Comparison of ENCODE assay signal across 8 mouse cellular contexts in the genomic region with DNA sequence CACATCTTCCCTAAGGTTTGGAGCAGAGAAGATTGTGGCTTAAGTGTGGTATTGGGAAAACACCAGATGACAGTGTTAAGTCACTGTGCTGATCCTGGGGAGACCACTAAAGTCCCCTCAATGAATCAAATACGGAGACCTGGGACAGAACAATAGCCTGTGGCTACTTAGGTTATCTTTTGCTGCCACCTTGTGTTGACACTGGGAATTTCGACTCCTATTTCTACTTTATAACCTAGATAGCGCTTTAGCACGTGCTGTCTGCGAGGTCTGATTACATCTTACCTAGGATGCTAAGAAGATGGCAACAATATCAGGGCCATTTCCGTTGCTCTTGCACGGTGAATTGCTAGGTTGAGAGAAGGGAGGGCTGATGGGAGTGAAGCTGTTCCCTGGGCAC. TPM values are rescaled to one million over a fixed set of nuclear protein-coding genes. Genes with fewer than 3 reads are reported as not detected.
A peak's percentile ranks its signal among the peaks of the same experiment; 100 is the strongest.
DNase-seq lines count a peak whose midpoint lies in the region; ATAC-seq lines count a peak whose summit lies in the region.

No protein-coding gene starts in this region.

- WGBS in heart, embryonic 10.5 days: 0% methylated on average over 7 of the region's 7 CpGs
- WGBS in intestine, embryonic 14.5 days: 0% methylated on average over 7 of the region's 7 CpGs

- DNase-seq in heart, adult 18-20 months: peak; percentile 71 to 88
- no peak for DNase-seq in heart, embryonic 10.5 days (ENCODE audit: low spot score)
- DNase-seq in cerebellum, adult 8-10 months: peak; percentile 81
- DNase-seq in forelimb bud, embryonic 11.5 days (ENCODE audit: low read depth, low spot score): peak; percentile 85
- DNase-seq in intestine, embryonic 14.5 days (ENCODE audit: low spot score): peak; percentile 89
- DNase-seq in left cerebral cortex, postnatal 10 days (ENCODE audit: extremely low spot score in 1 of 2, low spot score in 2 of 2): peak; percentile 62 to 67
- DNase-seq in mesoderm, embryonic 11.5 days (ENCODE audit: low read depth, low spot score): peak; percentile 90
- peak; percentile 67 for DNase-seq in skeletal muscle tissue, adult 2 months (ENCODE audit: low read depth, low spot score)

- H3K27ac ChIP-seq in heart, embryonic 10.5 days: no peak overlapping the region
- H3K27ac ChIP-seq in intestine, embryonic 14.5 days (ENCODE audit: low read depth): no peak overlapping the region

- peaks cover 14% of the 10 kb centered on the region for H3K4me1 ChIP-seq in heart, embryonic 10.5 days
- H3K4me1 ChIP-seq in intestine, embryonic 14.5 days (replicated peaks; ENCODE audit: control insufficient read depth, insufficient read depth, low read length): 0 out of 2 replicates have a peak, but pooled peaks cover 8% of the 10 kb centered on the region

- no peaks in the 10 kb centered on the region for H3K36me3 ChIP-seq in heart, embryonic 10.5 days
- no peaks in the 10 kb centered on the region for H3K36me3 ChIP-seq in intestine, embryonic 14.5 days (ENCODE audit: control insufficient read depth, insufficient read depth, low read length)

- intact Hi-C loops in left cerebral cortex, postnatal 10 days (cut with DNase I): loop anchor here (5.0 to 10.0 kb wide), 2 partner anchors 91 to 168 kb away; a partner anchor contains a TSS

- H3K4me2 ChIP-seq in intestine, embryonic 14.5 days (ENCODE audit: low read length): no peak overlapping the region

- no peak; the same call in 1 of the 2 replicates for ATAC-seq in intestine, embryonic 14.5 days (replicated peaks; ENCODE audit: low FRiP score, low TSS enrichment, low read depth)

- no peak overlapping the region for H3K9ac ChIP-seq in intestine, embryonic 14.5 days (ENCODE audit: low read length)

- H3K27me3 ChIP-seq in heart, embryonic 10.5 days (ENCODE audit: insufficient read depth, poor library complexity, severe bottlenecking): peaks cover 41% of the 10 kb centered on the region
- H3K27me3 ChIP-seq in intestine, embryonic 14.5 days (replicated peaks; ENCODE audit: control insufficient read depth, insufficient read depth, low read length): 0 out of 2 replicates have a peak, but pooled peaks cover 4% of the 10 kb centered on the region

- H3K9me3 ChIP-seq in heart, embryonic 10.5 days: no peaks in the 10 kb centered on the region
- H3K9me3 ChIP-seq in intestine, embryonic 14.5 days (ENCODE audit: control insufficient read depth, low read length): no peaks in the 10 kb centered on the region

- no peak overlapping the region for H3K4me3 ChIP-seq in heart, embryonic 10.5 days
- H3K4me3 ChIP-seq in intestine, embryonic 14.5 days (ENCODE audit: low read depth, low read length): no peak overlapping the region

RNA-seq across cellular contexts. Expression of a gene that starts 1.3 kb away (rescaled TPM):
- under 1 TPM; 0.55 to 0.72 TPM for total RNA-seq in heart, adult 18-20 months (2021)
- polyA plus RNA-seq in heart, embryonic 10.5 days (2016; fragmentation: Nextera tagmentation; extraction: Ambion mirVana): not detected in 2 replicates
- 0.05 and 0.11 TPM in 2 replicates for polyA plus RNA-seq in intestine, embryonic 14.5 days (2014; fragmentation: Nextera tagmentation; extraction: Ambion mirVana)
- under 1 TPM; 0.18 to 0.49 TPM for total RNA-seq in left cerebral cortex, postnatal 10 days (2021)

RNA-seq across cellular contexts. Expression of a gene that starts 13.3 kb away (rescaled TPM):
- 1 to 10 TPM; 4.9 to 6.8 TPM for total RNA-seq in heart, adult 18-20 months (2021)
- 2.0 and 2.7 TPM in 2 replicates for polyA plus RNA-seq in heart, embryonic 10.5 days (2016; fragmentation: Nextera tagmentation; extraction: Ambion mirVana)
- polyA plus RNA-seq in intestine, embryonic 14.5 days (2014; fragmentation: Nextera tagmentation; extraction: Ambion mirVana): 5.4 and 5.8 TPM in 2 replicates
- total RNA-seq in left cerebral cortex, postnatal 10 days (2021): under 1 TPM; 0.21 to 0.36 TPM

RNA-seq across cellular contexts. Expression of a gene that starts 58.2 kb away (rescaled TPM):
- total RNA-seq in heart, adult 18-20 months (2021): 10 to 100 TPM; 12.0 to 14.5 TPM
- 18.0 and 18.7 TPM in 2 replicates for polyA plus RNA-seq in heart, embryonic 10.5 days (2016; fragmentation: Nextera tagmentation; extraction: Ambion mirVana)
- polyA plus RNA-seq in intestine, embryonic 14.5 days (2014; fragmentation: Nextera tagmentation; extraction: Ambion mirVana): 18.5 and 20.0 TPM in 2 replicates
- 10 to 100 TPM in 1 of 2 experiments, 1 to 10 TPM in 1; 7.4 to 10.1 TPM for total RNA-seq in left cerebral cortex, postnatal 10 days (2021)

Comparison
In these comparisons a context has a peak if more than half of its experiments do, and no peak if none do; other contexts are left out.
1. RNA of a gene that starts 13.3 kb away (total RNA-seq): 4.9 to 6.8 TPM in heart, adult 18-20 months; 0.21 to 0.36 TPM in left cerebral cortex, postnatal 10 days; every median in the first group is over 4 times any median in the second.